Mouse (Mus musculus) stomach, embryonic 14.5 days (tissue): ENCODE data around the gene Zswim3. TPM values are rescaled to one million over a fixed set of nuclear protein-coding genes. Genes with fewer than 3 reads are reported as not detected.
"Not testable (repeated sequence)": the region's sequence is repeated elsewhere in the genome, so short reads cannot be mapped to it uniquely, and the experiment has no call there.

ENCODE experiments used
- ATAC-seq: fragments of 200-750 bp; cut with Nextera tagmentation; 2 replicates; pipeline ENCODE4 v1.8.0; 2017; ENCODE audit warnings: low read depth, moderate TSS enrichment; ENCODE audit not compliant: insufficient number of reproducible peaks, insufficient read depth, low FRiP score
- H3K27ac ChIP-seq: fragments of 300-500 bp; sonication (generic); 2 replicates; pipeline ENCODE4 v1.5.1; 2014; ENCODE audit warnings: mild to moderate bottlenecking, low read length, moderate library complexity, mixed read lengths
- H3K27me3 ChIP-seq: fragments of 300-500 bp; sonication (generic); 2 replicates; pipeline ENCODE4 v1.6.1; 2014; ENCODE audit warnings: low read length, control low read depth, mixed read lengths; ENCODE audit not compliant: control insufficient read depth, insufficient read depth
- H3K36me3 ChIP-seq: fragments of 300-500 bp; sonication (generic); 2 replicates; pipeline ENCODE4 v1.6.1; 2014; ENCODE audit warnings: mild to moderate bottlenecking, control low read depth, low read length, moderate library complexity, mixed read lengths; ENCODE audit not compliant: control insufficient read depth, insufficient read depth
- H3K4me1 ChIP-seq: fragments of 300-500 bp; sonication (generic); 2 replicates; pipeline ENCODE4 v1.6.1; 2014; ENCODE audit warnings: low read length, control low read depth, mixed read lengths; ENCODE audit not compliant: control insufficient read depth, insufficient read depth
- H3K4me2 ChIP-seq: fragments of 300-500 bp; sonication (generic); replicated peaks from 2 replicates; pipeline ENCODE4 v1.6.1; 2014; ENCODE audit warnings: low read depth, low read length, control low read depth
- H3K4me3 ChIP-seq: fragments of 300-500 bp; sonication (generic); 2 replicates; pipeline ENCODE4 v1.5.1; 2014; ENCODE audit warnings: low read depth, low read length, control low read depth
- H3K9ac ChIP-seq: fragments of 300-500 bp; sonication (generic); replicated peaks from 2 replicates; pipeline ENCODE4 v1.6.1; 2014; ENCODE audit warnings: low read depth, mild to moderate bottlenecking, control low read depth, low read length, moderate library complexity, mixed read lengths
- H3K9me3 ChIP-seq: fragments of 300-500 bp; sonication (generic); 2 replicates; pipeline ENCODE4 v1.6.1; 2016; ENCODE audit warnings: low read depth, low read length, control low read depth; ENCODE audit not compliant: control insufficient read depth
- WGBS: fragments of 180-500 bp; shearing (Covaris S2); extraction: QIAGEN DNeasy Blood & Tissue Kit; methylation state at CpG from one replicate; pipeline ENCODE4 v1.1.7; 2014; 5-methylcytosine and 5-hydroxymethylcytosine counted together
- polyA plus RNA-seq: library from polyadenylated mRNA; unstranded; fragments of >200 nt; fragmentation: Nextera tagmentation; extraction: Ambion mirVana; gene quantifications from 2 replicates; pipeline ENCODE4 v1.2.1, GENCODE M21; 2014

The Zswim3 gene
- polyA plus RNA-seq, 1 experiment from 2014 or later = 9.2 TPM

DNA sequence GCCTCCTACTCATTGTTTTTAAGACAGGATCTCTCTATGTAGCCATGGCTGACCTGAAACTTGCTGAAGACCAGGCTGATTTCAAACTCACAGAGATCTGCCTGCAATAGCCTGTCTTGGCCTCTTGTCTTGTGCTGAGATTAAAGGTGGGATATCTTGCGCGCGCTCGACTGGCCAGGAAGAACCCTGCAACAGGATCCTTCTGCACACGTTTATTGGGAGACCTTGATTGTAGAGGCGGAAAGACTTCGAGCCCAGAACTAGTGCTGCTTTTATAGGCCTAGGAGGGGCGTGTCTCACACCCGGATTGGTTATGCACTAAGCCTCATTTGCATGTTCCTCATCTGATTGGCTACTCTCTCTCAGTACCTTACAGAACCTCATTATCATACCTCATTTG lies 58.5 kb downstream of the Zswim3 start:
- not testable (repeated sequence) for H3K27ac ChIP-seq, H3K4me3 ChIP-seq, ATAC-seq, H3K4me2 ChIP-seq, H3K4me1 ChIP-seq, H3K27me3 ChIP-seq, H3K9me3 ChIP-seq, H3K9ac ChIP-seq, H3K36me3 ChIP-seq
- 93% methylated on average over 8 of the region's 9 CpGs for WGBS

DNA sequence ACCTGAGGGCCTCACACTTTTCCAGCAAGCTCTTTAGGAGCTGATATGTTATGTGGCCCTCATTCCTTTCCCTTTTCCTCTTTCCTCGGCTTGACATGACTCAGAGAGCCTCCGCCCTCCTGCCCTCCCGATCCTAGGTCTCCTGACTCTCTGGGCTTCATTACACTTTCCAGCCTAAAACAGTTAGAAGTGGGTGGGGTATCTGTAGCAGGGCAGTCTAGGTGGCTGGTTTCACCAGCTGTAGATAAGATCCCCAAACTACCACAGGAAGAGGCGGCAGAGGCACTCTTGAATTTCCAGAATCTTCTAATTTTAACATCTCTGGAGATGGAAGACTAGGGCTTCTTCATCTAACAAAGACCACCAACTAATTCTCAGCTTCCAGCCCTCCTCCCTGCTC lies 59.7 kb downstream of the Zswim3 start:
- Histone ChIP-seq H3K9ac (no peak overlapping the region), H3K9me3 (no peaks in the 10 kb centered on the region), H3K27me3 (no peaks in the 10 kb centered on the region), H3K27ac (no peak overlapping the region), H3K4me2 (no peak overlapping the region), H3K36me3 (no peaks in the 10 kb centered on the region), H3K4me1 (peaks cover 4% of the 10 kb centered on the region; the same call in 1 of the 2 replicates), H3K4me3 (no peak overlapping the region)
- WGBS = 66% methylated on average over 4 of the region's 4 CpGs
- ATAC-seq = no peak

DNA sequence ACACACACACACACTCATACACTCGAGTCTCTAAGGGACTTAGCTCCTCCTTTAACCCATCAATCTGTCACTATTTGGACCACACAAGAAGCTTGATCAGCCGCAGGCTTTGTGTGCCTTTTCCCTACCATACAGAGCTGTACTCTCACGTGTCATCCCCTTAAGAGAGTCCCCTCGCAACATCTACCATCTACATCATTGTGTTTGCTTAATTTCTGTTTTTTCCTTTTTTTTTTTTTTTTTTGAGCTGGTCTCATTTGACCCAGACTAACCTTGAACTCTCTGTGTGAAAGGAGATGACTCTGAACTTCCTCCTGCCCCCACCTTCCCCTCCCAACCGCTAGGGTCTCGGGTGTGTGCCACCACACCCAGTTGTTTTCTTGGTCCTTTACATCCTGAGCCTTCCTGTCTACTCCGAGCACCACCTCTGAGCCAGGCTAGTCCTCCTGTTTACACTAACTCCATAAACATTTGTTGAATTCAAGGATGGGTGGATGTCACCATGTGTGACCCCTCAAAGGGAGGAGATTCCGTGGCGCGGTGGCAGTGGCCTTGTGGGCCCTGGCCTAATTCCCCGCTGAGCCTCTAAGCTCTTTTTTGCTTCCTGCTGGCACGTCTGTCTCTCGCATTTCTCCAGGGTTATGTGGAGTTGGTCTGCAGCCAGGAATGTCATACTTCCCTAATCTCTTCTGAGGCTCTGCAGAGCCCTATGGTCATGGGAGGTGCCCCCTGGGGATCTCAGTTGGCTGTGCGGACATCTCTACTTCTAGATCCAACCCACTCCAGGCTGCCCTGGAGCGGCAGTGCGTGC lies 62.0 kb downstream of the Zswim3 start:
- H3K9me3 ChIP-seq = no peaks in the 10 kb centered on the region
- H3K4me2 ChIP-seq = no peak overlapping the region
- no peaks in the 10 kb centered on the region for H3K36me3 ChIP-seq
- 26% methylated on average over 16 of the region's 16 CpGs for WGBS
- ATAC-seq = peak; percentile 60; the same call in 1 of the 2 replicates
- peaks cover 4% of the 10 kb centered on the region; the same call in 1 of the 2 replicates for H3K4me1 ChIP-seq
- H3K27ac ChIP-seq = peak overlapping the region; percentile 64; the same call in 1 of the 2 replicates
- H3K9ac ChIP-seq = no peak overlapping the region
- H3K27me3 ChIP-seq = no peaks in the 10 kb centered on the region
- H3K4me3 ChIP-seq = no peak overlapping the region

DNA sequence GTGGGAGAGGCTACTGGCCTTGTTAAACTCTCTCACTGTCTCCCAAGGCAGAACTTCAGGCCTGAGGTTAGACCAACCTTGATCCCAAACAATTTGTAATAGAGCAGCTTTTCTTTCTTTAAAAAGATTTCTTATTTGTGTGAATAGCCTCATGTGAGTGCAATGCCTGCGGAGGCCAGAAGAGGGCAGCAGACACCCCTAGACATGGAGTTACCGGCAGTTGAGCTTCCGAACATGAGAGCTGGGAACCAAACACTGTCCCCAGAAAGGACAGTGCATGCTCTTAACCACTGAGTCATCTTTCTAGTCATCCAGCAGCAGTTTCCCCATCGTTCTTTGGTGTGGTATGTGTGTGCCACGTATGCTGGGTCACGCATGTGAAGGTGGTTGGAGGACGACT lies 62.7 kb downstream of the Zswim3 start:
- ATAC-seq = no peak

DNA sequence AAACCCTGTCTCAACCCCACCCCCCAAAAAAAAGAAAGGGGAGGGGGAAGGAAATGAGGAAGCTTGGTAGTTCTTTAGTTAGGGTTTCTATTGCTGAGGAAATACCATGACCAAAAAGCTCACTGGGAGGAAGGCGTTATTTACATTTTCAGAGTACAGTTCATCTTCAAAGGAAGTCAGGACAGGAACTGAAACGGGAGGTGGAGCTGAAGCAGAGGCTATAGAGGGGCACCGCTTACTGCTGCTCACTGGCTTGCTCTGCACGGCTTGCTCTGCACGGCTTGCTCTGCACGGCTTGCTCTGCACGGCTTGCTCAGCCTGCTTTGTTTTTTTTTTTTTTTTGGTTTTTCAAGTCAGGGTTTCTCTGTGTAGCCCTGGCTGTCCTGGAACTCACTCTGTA lies 63.6 kb downstream of the Zswim3 start:
- Histone ChIP-seq H3K4me1 (peaks cover 4% of the 10 kb centered on the region; the same call in 1 of the 2 replicates), H3K4me3 (no peak overlapping the region), H3K27me3 (no peaks in the 10 kb centered on the region), H3K9ac (no peak overlapping the region), H3K36me3 (no peaks in the 10 kb centered on the region), H3K27ac (peak overlapping the region; percentile 15; the same call in 1 of the 2 replicates), H3K9me3 (no peaks in the 10 kb centered on the region), H3K4me2 (no peak overlapping the region)
- ATAC-seq = no peak
- 61% methylated on average over 7 of the region's 7 CpGs for WGBS

More for the DNA sequence above, 62.7 kb downstream of the Zswim3 start:
- peak overlapping the region; percentile 64; the same call in 1 of the 2 replicates for H3K27ac ChIP-seq
- no peaks in the 10 kb centered on the region for H3K27me3 ChIP-seq
- H3K9me3 ChIP-seq = no peaks in the 10 kb centered on the region
- H3K4me3 ChIP-seq = no peak overlapping the region
- H3K9ac ChIP-seq = no peak overlapping the region
- H3K4me2 ChIP-seq = no peak overlapping the region
- 93% methylated on average over 7 of the region's 7 CpGs for WGBS
- H3K36me3 ChIP-seq = no peaks in the 10 kb centered on the region
- peaks cover 4% of the 10 kb centered on the region; the same call in 1 of the 2 replicates for H3K4me1 ChIP-seq

Other genes starting within 250 kb of the Zswim3 start
- 241 and 274 TPM in 2 replicates for gene Wfdc2, start 242.7 kb upstream of the Zswim3 start, polyA plus RNA-seq
- not detected in 2 replicates for gene Spint3, start 231.6 kb upstream of the Zswim3 start, polyA plus RNA-seq
- 2.1 and 2.3 TPM in 2 replicates for gene Wfdc6a, start 219.7 kb upstream of the Zswim3 start, polyA plus RNA-seq
- gene Eppin, start 211.5 kb upstream of the Zswim3 start, polyA plus RNA-seq = not detected in 2 replicates
- not detected in 2 replicates for gene Wfdc6b, start 191.6 kb upstream of the Zswim3 start, polyA plus RNA-seq
- not detected in 2 replicates for gene Wfdc8, start 191.5 kb upstream of the Zswim3 start, polyA plus RNA-seq
- not detected in 2 replicates for gene Wfdc16, start 166.3 kb upstream of the Zswim3 start, polyA plus RNA-seq
- gene Wfdc10, start 149.1 kb upstream of the Zswim3 start, polyA plus RNA-seq = 0.64 and 1.3 TPM in 2 replicates
- gene Wfdc9, start 148.5 kb upstream of the Zswim3 start, polyA plus RNA-seq = not detected in 2 replicates
- not detected in 2 replicates for gene Wfdc11, start 131.0 kb upstream of the Zswim3 start, polyA plus RNA-seq
- gene Wfdc13, start 120.0 kb upstream of the Zswim3 start, polyA plus RNA-seq = 2.4 and 2.5 TPM in 2 replicates
- not detected in 2 replicates for gene Spint4, start 106.6 kb upstream of the Zswim3 start, polyA plus RNA-seq
- not detected in 2 replicates for gene Spint5, start 89.8 kb upstream of the Zswim3 start, polyA plus RNA-seq
- 0.78 and 0.95 TPM in 2 replicates for gene Wfdc3, start 59.2 kb upstream of the Zswim3 start, polyA plus RNA-seq
- gene Dnttip1, start 59.1 kb upstream of the Zswim3 start, polyA plus RNA-seq = 64.0 and 69.8 TPM in 2 replicates
- 396 and 433 TPM in 2 replicates for gene Ube2c, start 35.2 kb upstream of the Zswim3 start, polyA plus RNA-seq
- 1.1 and 2.1 TPM in 2 replicates for gene Tnnc2, start 25.1 kb upstream of the Zswim3 start, polyA plus RNA-seq
- 24.4 and 29.5 TPM in 2 replicates for gene Snx21, start 19.3 kb upstream of the Zswim3 start, polyA plus RNA-seq
- 18.8 and 19.2 TPM in 2 replicates for gene Acot8, start 216 bp upstream of the Zswim3 start, polyA plus RNA-seq
- gene Zswim1, start 17.6 kb downstream of the Zswim3 start, polyA plus RNA-seq = 16.0 and 17.6 TPM in 2 replicates
- not detected in 2 replicates for gene Spata25, start 23.4 kb downstream of the Zswim3 start, polyA plus RNA-seq
- gene Ctsa, start 27.8 kb downstream of the Zswim3 start, polyA plus RNA-seq = 130 and 134 TPM in 2 replicates
- gene Neurl2, start 28.4 kb downstream of the Zswim3 start, polyA plus RNA-seq = 6.3 and 8.3 TPM in 2 replicates
- gene Pltp, start 52.6 kb downstream of the Zswim3 start, polyA plus RNA-seq = 50.6 and 53.2 TPM in 2 replicates
- 70.6 and 87.3 TPM in 2 replicates for gene Pcif1, start 74.2 kb downstream of the Zswim3 start, polyA plus RNA-seq
- gene Zfp335, start 106.7 kb downstream of the Zswim3 start, polyA plus RNA-seq = 11.8 and 12.7 TPM in 2 replicates
- 1.2 and 1.8 TPM in 2 replicates for gene Mmp9, start 135.7 kb downstream of the Zswim3 start, polyA plus RNA-seq
- gene Slc12a5, start 155.7 kb downstream of the Zswim3 start, polyA plus RNA-seq = 1.4 and 2.1 TPM in 2 replicates
- 53.8 and 54.3 TPM in 2 replicates for gene Ncoa5, start 229.8 kb downstream of the Zswim3 start, polyA plus RNA-seq